Mouse (Mus musculus): ENCODE results near the gene Wasl. TPM values are rescaled to one million over a fixed set of nuclear protein-coding genes. Genes with fewer than 3 reads are reported as not detected.

The Wasl gene
- polyA plus RNA-seq, 1 experiment from 2014 or later, result 122 TPM

DNA sequence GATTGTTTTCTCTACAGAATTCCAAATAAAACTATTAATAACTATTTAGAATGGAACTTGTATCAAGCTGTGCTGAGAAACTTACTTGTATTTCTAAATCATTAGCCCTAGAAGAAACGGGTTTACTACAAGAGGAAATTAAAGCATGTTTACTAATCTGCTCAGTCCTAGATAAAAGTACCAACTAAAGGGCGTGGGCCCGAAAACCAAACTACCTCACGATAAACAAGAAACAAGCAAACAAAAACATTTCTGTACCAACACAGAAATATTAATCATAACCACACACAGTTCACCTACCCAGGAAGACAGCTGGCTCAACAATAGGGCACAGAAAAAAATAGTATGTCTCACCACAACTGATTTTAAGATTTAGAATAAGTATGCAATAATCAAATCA lies 16.4 kb downstream of the Wasl start:
- H3K9ac ChIP-seq (ENCODE audit: low read depth, low read length), result no peak overlapping the region
- DNase-seq (ENCODE audit: low spot score), result no peak
- no peaks in the 10 kb centered on the region for H3K4me1 ChIP-seq (replicated peaks; ENCODE audit: insufficient read depth, low read length)
- H3K4me2 ChIP-seq (ENCODE audit: low read length), result no peak overlapping the region
- H3K36me3 ChIP-seq (ENCODE audit: insufficient read depth, low read length), result peaks cover 4% of the 10 kb centered on the region; the same call in 1 of the 2 replicates
- no peak for ATAC-seq (replicated peaks; ENCODE audit: low FRiP score, low read depth)
- TF ChIP-seq CTCF (IDR thresholded peaks at IDR 0.05; ENCODE audit: low read depth), result no peak
- no peaks in the 10 kb centered on the region for H3K9me3 ChIP-seq (replicated peaks; ENCODE audit: low read length)
- no peak overlapping the region for H3K4me3 ChIP-seq (replicated peaks; ENCODE audit: low read depth, low read length)
- H3K27me3 ChIP-seq (ENCODE audit: insufficient read depth, low read length), result no peaks in the 10 kb centered on the region
- 87% methylated on average over 4 of the region's 4 CpGs for WGBS
- H3K27ac ChIP-seq, result no peak overlapping the region

- ATAC-seq (replicated peaks; ENCODE audit: low FRiP score, low read depth) (no peak), DNase-seq (ENCODE audit: low spot score) (no peak)
- Histone ChIP-seq H3K27ac (no peak overlapping the region), H3K4me3 (replicated peaks; ENCODE audit: low read depth, low read length) (no peak overlapping the region), H3K27me3 (ENCODE audit: insufficient read depth, low read length) (no peaks in the 10 kb centered on the region), H3K4me2 (ENCODE audit: low read length) (no peak overlapping the region), H3K4me1 (replicated peaks; ENCODE audit: insufficient read depth, low read length) (no peaks in the 10 kb centered on the region), H3K9ac (ENCODE audit: low read depth, low read length) (no peak overlapping the region), H3K36me3 (ENCODE audit: insufficient read depth, low read length) (peaks cover 4% of the 10 kb centered on the region; the same call in 1 of the 2 replicates), H3K9me3 (replicated peaks; ENCODE audit: low read length) (no peaks in the 10 kb centered on the region)
- 72% methylated on average over 4 of the region's 4 CpGs for WGBS
- TF ChIP-seq CTCF (IDR thresholded peaks at IDR 0.05; ENCODE audit: low read depth), result no peak
These were observed 17.6 kb downstream of the Wasl start for GRCm38 (mm10) chr6:24647103-24647691.

GRCm38 (mm10) chr6:24645346-24646053 lies 19.3 kb downstream of the Wasl start:
- H3K9ac ChIP-seq (ENCODE audit: low read depth, low read length), result no peak overlapping the region
- WGBS, result 84% methylated on average over 6 of the region's 6 CpGs
- no peak overlapping the region for H3K4me3 ChIP-seq (replicated peaks; ENCODE audit: low read depth, low read length)
- no peaks in the 10 kb centered on the region for H3K27me3 ChIP-seq (ENCODE audit: insufficient read depth, low read length)
- H3K4me2 ChIP-seq (ENCODE audit: low read length), result no peak overlapping the region
- no peaks in the 10 kb centered on the region for H3K4me1 ChIP-seq (replicated peaks; ENCODE audit: insufficient read depth, low read length)
- H3K27ac ChIP-seq, result no peak overlapping the region
- ATAC-seq (replicated peaks; ENCODE audit: low FRiP score, low read depth) (no peak), DNase-seq (ENCODE audit: low spot score) (no peak)
- TF ChIP-seq CTCF (IDR thresholded peaks at IDR 0.05; ENCODE audit: low read depth), result no peak
- H3K36me3 ChIP-seq (ENCODE audit: insufficient read depth, low read length), result peaks cover 4% of the 10 kb centered on the region; the same call in 1 of the 2 replicates
- no peaks in the 10 kb centered on the region for H3K9me3 ChIP-seq (replicated peaks; ENCODE audit: low read length)

GRCm38 (mm10) chr6:24642960-24643359 lies 21.8 kb downstream of the Wasl start:
- Histone ChIP-seq H3K27ac (no peak overlapping the region), H3K9me3 (replicated peaks; ENCODE audit: low read length) (no peaks in the 10 kb centered on the region), H3K27me3 (ENCODE audit: insufficient read depth, low read length) (no peaks in the 10 kb centered on the region), H3K4me1 (replicated peaks; ENCODE audit: insufficient read depth, low read length) (no peaks in the 10 kb centered on the region), H3K4me2 (ENCODE audit: low read length) (no peak overlapping the region), H3K9ac (ENCODE audit: low read depth, low read length) (no peak overlapping the region), H3K36me3 (ENCODE audit: insufficient read depth, low read length) (peaks cover 4% of the 10 kb centered on the region; the same call in 1 of the 2 replicates), H3K4me3 (replicated peaks; ENCODE audit: low read depth, low read length) (no peak overlapping the region)
- no peak for TF ChIP-seq CTCF (IDR thresholded peaks at IDR 0.05; ENCODE audit: low read depth)
- DNase-seq (ENCODE audit: low spot score) (no peak), ATAC-seq (replicated peaks; ENCODE audit: low FRiP score, low read depth) (no peak)
- WGBS, result 91% methylated on average over 3 of the region's 3 CpGs

- no peak overlapping the region for H3K9ac ChIP-seq (ENCODE audit: low read depth, low read length)
- 92% methylated on average over 2 of the region's 2 CpGs for WGBS
- no peak overlapping the region for H3K4me3 ChIP-seq (replicated peaks; ENCODE audit: low read depth, low read length)
- no peak for TF ChIP-seq CTCF (IDR thresholded peaks at IDR 0.05; ENCODE audit: low read depth)
- no peaks in the 10 kb centered on the region for H3K4me1 ChIP-seq (replicated peaks; ENCODE audit: insufficient read depth, low read length)
- no peak overlapping the region for H3K4me2 ChIP-seq (ENCODE audit: low read length)
- no peak for DNase-seq (ENCODE audit: low spot score)
- ATAC-seq (replicated peaks; ENCODE audit: low FRiP score, low read depth), result no peak
- H3K36me3 ChIP-seq (ENCODE audit: insufficient read depth, low read length), result peaks cover 4% of the 10 kb centered on the region; the same call in 1 of the 2 replicates
- no peaks in the 10 kb centered on the region for H3K9me3 ChIP-seq (replicated peaks; ENCODE audit: low read length)
- H3K27ac ChIP-seq, result no peak overlapping the region
- H3K27me3 ChIP-seq (ENCODE audit: insufficient read depth, low read length), result no peaks in the 10 kb centered on the region
These were observed 22.6 kb downstream of the Wasl start for GRCm38 (mm10) chr6:24642161-24642560.

- no peak for TF ChIP-seq CTCF (IDR thresholded peaks at IDR 0.05; ENCODE audit: low read depth)
- 91% methylated on average over 4 of the region's 4 CpGs for WGBS
- DNase-seq (ENCODE audit: low spot score), result no peak
These were observed 23.5 kb downstream of the Wasl start for GRCm38 (mm10) chr6:24641286-24641685.

More at GRCm38 (mm10) chr6:24641286-24641685, 23.5 kb downstream of the Wasl start:
- no peaks in the 10 kb centered on the region for H3K4me1 ChIP-seq (replicated peaks; ENCODE audit: insufficient read depth, low read length)
- H3K27me3 ChIP-seq (ENCODE audit: insufficient read depth, low read length), result no peaks in the 10 kb centered on the region
- H3K36me3 ChIP-seq (ENCODE audit: insufficient read depth, low read length), result peaks cover 4% of the 10 kb centered on the region; the same call in 1 of the 2 replicates
- ATAC-seq (replicated peaks; ENCODE audit: low FRiP score, low read depth), result no peak
- no peak overlapping the region for H3K27ac ChIP-seq
- no peak overlapping the region for H3K4me2 ChIP-seq (ENCODE audit: low read length)
- no peak overlapping the region for H3K4me3 ChIP-seq (replicated peaks; ENCODE audit: low read depth, low read length)
- no peak overlapping the region for H3K9ac ChIP-seq (ENCODE audit: low read depth, low read length)
- H3K9me3 ChIP-seq (replicated peaks; ENCODE audit: low read length), result no peaks in the 10 kb centered on the region

Data from kidney, postnatal 0 days (tissue).